Mouse (Mus musculus) spleen, adult 18-20 months (tissue): ENCODE measurements around the gene Rnf5.

Experiments used
- DNase-seq, 2 experiments: peaks; one replicate each; pipeline ENCODE4 v3.0.0; 2022; ENCODE audit warnings: mixed read lengths in 2 of 2

Rnf5 gene

DNA sequence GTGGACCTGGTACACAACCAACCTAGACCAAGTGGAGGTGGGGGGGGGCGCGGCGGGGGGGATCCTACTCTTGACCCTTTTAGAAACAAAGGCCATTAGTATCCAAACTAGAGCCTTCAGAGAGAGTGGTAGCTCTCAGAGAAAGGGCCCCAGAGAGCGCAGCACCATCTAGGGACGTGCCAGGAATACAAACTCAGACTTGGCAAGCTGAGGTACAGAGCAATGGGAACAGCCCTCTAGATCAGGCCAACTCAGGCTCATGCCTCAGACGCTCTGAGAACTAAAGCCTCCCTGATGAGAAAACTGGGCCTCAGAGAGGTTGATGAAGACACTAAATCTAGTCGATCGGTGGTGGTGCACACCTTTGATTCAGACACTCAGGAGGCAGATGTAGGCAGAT, 18.4 kb downstream of the Rnf5 start:
- no peak for DNase-seq

DNA sequence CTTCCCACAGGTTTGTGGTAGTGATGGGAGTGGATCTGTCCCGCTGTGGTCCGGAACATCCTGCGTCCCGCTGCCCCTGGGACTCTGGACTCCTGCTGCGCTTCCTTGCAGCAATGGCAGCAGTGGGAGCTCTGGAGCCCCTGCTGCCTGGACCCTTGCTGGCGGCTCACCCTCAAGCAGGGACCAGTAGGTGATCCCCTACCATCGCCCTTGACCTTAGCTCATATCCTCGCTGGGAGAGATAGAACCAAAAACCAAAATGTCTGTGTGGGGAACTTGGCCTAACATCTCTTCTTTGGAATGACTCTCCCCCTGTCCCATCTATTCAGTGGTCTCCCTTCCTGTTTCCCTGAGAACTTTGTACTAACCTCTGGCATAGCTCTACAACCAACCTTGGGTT, 19.7 kb downstream of the Rnf5 start:
- no peak for DNase-seq

DNA sequence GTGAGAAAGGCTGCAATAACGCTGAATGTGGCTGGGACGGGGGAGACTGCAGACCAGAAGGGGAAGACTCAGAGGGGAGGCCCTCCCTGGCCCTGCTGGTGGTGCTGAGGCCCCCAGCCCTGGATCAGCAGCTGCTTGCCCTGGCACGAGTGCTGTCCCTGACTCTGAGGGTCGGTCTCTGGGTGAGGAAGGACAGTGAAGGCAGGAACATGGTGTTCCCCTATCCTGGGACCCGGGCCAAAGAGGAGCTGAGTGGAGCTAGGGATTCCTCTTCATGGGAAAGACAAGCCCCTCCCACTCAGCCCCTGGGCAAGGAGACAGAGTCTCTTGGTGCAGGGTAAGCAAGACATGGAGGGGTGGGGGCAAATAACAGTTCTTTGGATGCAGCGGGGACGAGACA, 20.1 kb downstream of the Rnf5 start:
- peak in 1 of 2 experiments; percentile 4 for DNase-seq

DNA sequence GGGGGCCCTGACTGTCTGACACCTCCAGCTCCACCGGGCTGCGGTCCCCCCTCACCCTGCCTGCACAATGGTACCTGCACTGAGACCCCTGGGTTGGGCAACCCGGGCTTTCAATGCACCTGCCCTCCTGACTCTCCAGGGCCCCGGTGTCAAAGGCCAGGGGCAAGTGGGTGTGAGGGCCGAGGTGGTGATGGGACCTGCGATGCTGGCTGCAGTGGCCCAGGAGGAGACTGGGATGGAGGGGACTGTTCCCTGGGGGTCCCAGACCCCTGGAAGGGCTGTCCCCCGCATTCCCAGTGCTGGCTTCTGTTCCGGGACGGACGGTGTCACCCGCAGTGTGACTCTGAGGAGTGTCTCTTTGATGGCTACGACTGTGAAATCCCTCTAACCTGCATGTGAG, 21.0 kb downstream of the Rnf5 start:
- DNase-seq = no peak

DNA sequence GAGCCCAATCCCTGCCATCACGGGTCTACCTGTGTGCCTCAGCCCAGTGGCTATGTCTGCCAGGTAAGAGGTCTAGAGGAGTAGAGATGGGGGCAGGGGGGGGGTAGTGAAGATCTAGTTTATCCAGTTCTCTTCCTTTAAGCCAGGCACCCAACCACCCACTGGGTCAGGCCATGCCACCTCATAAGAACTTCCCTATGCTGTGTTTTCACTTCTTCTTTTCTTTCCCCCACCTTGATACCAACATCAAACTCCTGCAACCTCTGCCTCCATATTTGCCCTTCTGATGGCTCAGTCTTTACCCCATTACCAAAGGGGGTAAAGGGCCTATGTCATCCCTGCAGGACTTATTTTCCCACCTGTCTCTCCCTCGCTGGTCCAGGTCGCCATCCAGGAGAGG, 25.4 kb downstream of the Rnf5 start:
- DNase-seq = no peak

DNA sequence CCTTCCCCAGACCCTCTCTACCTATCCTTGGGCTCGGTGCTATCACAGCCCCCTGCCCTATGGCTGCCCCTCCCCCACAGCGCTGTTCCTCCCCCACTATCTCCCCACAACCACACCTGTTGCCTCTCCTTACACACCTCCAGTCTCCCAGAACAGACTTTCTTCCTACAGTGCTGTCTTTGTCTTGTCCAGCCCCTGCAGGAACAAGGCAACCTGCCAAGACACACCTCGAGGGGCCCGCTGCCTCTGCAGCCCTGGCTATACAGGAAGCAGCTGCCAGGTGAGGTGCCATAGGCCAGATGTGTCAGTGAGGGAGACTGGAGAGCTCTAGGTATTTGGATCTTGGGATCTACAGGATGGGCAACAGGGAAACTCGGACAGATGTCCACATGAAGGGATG, 26.9 kb downstream of the Rnf5 start:
- DNase-seq = no peak

DNA sequence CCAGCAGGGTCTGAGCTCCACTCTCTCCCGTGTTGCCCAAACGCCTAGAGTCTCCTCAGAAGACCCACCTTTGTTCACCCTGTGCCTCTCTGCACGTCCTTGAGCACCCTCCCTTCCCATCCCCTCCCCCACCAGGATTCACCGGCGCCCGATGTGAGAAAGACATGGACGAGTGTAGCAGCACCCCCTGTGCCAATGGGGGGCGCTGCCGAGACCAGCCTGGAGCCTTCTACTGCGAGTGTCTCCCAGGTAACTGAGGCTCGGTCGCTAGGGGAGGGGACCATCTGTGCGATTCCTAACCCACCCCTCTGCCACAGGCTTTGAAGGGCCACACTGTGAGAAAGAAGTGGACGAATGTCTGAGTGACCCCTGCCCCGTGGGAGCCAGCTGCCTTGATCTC, 31.1 kb downstream of the Rnf5 start:
- DNase-seq = no peak

DNA sequence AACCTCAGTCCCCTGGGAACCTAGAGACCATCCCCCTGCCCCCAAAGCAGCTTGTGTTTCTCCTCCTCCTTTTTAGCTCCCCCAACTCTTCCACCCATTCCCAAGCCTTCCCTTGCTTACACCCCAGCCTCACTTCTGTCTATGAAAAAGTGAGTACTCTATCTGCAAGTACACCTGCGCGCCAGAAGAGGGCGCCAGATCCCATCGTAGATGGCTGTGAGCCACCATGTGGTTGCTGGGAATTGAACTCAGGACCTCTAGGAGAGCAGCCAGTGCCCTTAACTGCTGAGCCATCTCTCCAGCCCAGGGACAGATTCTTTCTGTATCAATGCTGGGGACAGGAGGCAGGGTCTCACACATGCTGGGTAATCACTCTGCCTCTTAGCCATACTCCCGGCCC, 31.6 kb downstream of the Rnf5 start:
- no peak for DNase-seq

DNA sequence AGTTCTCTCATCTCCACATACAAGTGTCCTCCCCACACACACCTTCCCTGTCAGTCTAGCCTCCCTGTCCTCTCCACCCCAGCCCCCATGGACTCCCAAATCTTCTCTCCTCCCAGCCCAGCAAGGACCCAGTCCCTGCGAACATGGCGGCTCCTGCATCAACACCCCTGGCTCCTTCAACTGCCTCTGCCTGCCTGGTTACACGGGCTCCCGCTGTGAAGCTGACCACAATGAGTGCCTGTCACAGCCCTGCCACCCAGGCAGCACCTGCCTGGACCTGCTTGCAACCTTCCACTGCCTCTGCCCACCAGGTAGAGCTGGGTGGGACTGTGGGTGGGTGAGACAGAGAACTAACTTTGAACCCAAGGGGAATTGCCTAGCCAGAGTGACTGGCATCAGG, 33.6 kb downstream of the Rnf5 start:
- DNase-seq = no peak

DNA sequence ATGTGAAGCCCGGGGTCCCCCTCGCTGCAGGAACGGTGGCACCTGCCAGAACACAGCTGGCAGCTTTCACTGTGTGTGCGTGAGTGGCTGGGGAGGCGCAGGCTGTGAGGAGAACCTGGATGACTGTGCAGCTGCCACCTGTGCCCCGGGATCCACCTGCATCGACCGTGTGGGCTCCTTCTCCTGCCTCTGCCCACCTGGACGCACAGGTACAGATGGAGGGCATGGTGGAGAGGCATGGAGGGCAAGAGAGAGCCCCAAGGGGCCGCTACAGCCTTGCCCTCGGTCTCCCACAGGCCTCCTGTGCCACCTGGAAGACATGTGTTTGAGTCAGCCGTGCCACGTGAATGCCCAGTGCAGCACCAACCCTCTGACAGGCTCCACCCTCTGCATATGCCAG, 35.1 kb downstream of the Rnf5 start:
- no peak for DNase-seq

DNA sequence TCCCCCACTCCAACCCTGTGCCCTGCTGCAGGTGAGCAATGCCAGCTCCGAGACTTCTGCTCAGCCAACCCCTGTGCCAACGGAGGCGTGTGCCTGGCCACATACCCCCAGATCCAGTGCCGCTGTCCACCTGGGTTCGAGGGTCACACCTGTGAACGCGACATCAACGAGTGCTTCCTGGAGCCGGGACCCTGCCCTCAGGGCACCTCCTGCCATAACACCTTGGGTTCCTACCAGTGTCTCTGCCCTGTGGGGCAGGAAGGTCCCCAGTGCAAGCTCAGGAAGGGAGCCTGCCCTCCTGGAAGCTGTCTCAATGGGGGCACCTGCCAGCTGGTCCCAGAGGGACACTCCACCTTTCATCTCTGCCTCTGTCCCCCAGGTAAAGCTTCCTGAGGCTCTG, 36.2 kb downstream of the Rnf5 start:
- DNase-seq = no peak

DNA sequence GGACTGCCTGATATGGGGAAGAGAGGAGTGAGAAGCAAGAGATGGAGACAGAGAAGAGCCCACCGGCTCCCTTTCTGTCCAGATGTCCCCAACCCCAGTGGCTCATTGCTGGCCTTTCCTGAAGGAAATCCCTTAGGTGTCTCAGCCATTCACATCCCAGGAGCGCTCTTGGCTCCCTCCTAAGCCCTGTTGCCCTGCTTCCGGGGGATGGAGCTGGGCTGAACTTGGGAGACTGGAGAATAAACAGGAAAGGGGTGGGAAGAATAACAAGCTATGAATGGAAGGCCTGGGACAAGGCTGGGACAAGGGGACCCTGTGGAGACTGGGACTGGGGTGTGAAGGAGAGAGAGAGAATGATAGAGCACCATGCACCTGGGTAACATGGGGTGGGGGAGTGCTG, 38.7 kb downstream of the Rnf5 start:
- DNase-seq = no peak

DNA sequence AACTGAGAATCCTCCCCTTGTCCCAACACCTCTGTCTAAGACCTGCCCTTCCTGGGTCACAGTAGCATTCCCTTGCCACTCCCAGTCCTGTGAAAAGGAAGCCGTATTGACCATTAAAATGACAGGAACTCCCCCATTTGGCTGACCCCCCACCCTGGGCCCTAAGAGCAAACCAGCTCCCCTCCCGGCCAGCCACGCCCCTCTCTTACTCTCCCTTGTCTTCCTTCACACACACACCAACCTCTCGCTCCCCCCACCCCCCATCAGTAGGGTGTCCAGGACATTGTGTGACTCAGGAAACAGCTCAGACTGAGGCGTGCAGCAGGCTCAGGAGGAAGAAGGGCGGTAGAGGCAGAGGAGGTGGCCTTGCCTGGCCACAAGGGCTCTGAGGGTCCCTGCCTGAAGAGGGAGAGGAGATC, 39.5 kb downstream of the Rnf5 start, which contains the start of gene Notch4:
Gene Notch4, plus strand, starts transcription at position 266 of the 419 bp plus-strand sequence.
- no peak for DNase-seq

DNA sequence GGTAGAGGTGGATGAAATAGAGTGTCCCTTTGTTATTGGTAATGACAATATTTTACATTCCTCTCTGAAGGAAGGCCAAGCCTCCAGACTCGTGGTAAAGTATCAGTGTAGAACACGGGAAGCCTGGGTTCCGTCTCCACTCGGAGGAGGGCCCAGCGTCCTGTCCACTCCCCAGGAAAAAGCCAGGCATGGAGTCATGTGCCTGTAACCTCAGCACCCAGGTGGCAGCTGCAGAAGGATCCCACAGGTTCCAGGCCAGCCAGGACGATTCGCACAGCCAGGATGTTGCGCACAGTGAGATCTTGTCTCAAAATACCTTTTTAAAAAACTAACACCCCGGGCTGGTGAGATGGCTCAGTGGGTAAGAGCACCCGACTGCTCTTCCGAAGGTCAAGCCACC, 40.1 kb downstream of the Rnf5 start:
- DNase-seq = no peak

DNA sequence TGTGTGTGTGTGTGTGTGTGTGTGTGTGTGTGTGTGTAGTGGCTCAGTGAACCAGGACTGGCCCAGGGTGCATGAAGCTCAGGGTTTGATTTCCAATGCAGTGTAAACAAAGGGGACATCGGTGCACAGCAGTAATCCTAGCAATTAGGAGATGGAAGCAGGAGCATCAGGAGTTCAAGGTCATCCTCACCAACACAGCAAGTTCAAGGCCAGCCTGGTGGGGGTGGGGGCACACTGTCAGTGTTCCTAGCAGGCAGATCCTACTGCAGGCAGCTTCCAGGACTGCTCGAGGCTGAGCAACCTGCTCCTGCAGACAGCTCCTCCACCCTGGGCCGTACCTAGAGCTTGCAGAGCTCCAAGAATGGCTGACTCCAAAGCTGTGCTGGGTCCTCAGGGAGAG, 40.9 kb downstream of the Rnf5 start:
- DNase-seq = no peak

DNA sequence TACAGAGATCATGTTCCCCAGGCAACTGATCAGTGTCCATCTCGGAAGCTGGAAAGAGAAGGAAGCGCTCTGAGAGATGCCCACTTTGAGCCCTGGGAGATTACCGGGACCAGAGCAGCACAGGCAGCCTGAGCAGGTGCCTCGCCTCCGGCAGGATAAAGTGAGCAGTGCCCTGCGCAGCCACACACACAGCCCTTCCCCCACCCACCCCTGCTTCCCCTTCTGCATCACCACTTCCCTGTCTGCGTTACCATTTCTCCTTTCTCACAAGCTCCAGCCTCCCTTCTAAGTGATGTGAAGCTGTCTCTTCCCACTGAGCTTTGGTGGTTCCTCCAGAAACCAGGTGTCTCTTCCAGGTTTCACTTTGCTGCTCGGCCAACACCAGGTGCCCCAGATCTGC, 42.3 kb downstream of the Rnf5 start:
- peak in 1 of 2 experiments; percentile 56 for DNase-seq

DNA sequence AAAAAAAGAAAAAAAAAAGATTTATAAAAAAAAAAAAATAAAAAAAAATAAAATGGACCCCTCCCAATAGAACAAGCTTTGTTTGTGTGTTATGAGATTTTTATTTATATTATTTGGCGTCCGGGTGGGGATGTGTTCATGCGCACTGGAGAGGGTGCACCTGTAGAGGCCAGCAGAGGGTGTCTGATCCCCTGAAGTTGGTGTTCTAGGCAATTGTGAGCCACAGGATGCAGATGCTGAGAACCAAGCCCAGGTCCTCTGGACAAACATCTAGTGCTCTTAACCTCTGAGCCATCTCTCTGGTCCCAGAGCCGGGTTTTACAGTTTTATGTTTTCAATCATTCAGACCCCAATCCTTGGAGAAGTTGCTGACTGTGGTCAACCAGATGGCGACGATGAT, 43.1 kb downstream of the Rnf5 start:
- DNase-seq = no peak

DNA sequence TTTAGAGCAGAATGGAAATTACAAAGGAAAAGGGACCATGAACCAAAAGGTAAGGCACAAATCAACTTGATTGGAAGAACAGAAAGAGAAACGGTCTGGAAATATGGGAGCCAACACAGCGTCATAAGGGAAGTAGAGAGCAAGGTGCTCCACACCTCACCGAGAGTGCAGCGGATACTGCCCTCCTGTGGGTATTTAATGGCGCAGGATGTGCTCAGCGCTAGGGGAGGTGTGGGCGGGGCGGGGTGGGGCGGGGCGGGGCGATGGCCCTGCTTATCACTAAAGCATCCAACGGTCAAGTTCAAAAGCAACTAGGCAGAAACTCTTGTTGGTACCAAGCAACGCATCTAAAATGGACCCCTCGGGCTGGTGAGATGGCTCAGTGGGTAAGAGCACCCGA, 43.6 kb downstream of the Rnf5 start:
- no peak for DNase-seq

DNA sequence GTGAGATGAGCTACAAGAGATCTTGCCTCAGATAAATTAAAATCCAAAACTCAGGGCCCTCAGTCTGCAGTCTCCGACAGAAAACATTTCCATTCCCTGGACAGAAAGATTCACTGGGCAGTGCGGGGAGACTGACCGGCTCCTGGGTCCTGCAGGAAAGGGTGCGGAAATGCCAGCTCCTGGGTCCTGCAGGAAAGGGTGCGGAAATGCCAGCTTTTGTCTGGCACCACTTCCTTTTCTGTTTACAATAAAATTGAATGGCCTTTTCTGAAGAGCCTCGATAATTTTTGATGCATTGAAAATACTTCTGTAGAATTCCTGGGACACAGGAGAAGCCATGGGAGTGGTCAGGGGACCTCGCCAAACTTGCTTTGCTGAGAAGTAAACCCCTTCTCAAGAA, 44.4 kb downstream of the Rnf5 start:
- no peak for DNase-seq

DNA sequence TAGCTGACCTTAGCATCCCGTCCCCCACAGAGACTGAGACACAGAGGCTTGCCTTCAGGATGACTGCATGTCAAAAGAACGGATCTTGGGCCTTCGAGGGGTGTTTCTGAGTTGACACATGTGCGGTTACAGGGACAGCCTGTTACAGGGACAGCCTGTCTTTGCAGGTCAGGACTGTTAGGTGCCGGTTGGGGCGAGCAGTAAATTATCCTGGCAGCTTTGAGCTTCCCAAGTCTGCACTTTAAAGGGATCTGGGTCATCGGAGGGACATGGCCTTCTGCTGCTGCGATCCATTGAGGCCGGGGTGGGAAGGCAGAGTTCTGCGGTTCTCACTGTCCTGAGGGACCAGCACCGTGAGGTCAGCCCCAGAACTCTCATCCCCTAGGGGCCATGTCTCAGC, 46.1 kb downstream of the Rnf5 start:
- DNase-seq = no peak

DNA sequence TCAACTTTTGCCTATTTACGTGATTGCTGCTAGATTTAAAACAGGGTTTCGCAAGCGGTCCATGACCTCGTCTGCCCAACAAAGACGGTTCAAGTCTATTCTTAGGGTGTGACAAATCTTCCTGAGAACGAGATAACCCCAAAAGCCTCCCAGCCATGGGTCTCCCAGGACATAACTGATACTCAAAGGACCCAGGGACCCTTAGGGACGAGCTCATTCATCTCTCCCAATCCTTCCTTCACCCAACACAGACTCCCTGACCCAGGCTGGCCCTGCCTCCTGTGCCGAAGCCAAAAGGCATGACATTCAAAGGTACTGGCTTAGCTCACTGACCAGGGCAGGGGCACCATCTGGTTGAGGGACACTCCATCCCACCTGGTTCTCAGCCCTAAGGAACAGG, 47.1 kb downstream of the Rnf5 start:
- DNase-seq = no peak

DNA sequence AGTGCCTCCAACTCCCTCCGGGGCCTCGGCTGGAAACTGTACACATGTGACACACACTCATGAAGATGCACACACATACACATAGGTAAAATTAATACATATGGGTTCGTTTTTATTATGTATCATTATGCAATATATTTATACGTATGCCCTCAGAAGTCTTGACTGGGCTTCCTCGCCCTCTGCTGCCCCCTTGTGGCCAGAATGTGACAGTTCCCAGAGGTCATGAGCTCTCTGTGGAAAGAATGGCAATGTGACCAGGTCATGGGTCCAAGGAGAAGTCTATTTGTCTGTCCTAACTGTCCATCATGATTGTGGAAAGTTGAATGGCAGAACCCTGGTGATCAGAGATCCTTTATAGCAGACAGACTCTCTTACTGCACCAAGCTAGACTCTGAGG, 48.0 kb downstream of the Rnf5 start:
- DNase-seq = peak; percentile 63 to 84
